Mouse (Mus musculus) cerebellum, adult 2 months (tissue): ENCODE measurements around the gene Fchsd2.

Experiments
- CTCF ChIP-seq: fragments of 200-500 bp; IDR thresholded peaks from 2 replicates; pipeline ENCODE4 v1.5.1; 2011; ENCODE audit warnings: low read depth, mild to moderate bottlenecking, control low read depth, low read length, moderate library complexity, borderline replicate concordance; ENCODE audit not compliant: insufficient read depth
- POLR2A ChIP-seq: fragments of 200-500 bp; IDR thresholded peaks from 2 replicates; pipeline ENCODE4 v1.6.1; 2011; ENCODE audit warnings: low read length, control low read depth, borderline replicate concordance; ENCODE audit not compliant: insufficient read depth

DNA sequence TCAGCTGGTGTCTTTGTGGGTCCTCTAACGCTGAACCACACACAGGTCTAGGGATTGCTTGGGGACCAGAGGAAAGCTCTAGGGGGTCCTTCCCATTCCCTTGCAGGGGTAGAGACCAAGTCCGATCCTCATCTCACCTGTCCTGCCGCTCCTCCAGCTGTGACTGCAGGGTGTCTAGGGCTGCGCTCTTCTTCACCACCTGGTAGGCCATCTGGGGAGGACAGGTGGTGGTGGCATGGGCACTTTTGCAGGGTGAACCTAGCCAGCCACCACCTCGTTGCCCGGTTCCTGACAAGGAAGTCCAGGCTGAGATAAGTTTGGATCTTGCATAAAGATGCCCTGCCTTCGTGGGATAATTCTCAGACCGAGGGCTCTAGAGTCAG is 204.4 kb downstream of the Fchsd2 start:
- TF ChIP-seq CTCF: no peak
- no peak for TF ChIP-seq POLR2A
